Mouse (Mus musculus): ENCODE data around the gene Ankle1. TPM values are rescaled to one million over a fixed set of nuclear protein-coding genes. Genes with fewer than 3 reads are reported as not detected.

Gene Ankle1
- not detected for polyA plus RNA-seq (2014; fragmentation: Illumina TruSeq; extraction: RNeasy Lipid Tissue Mini Kit (QIAGEN cat#74804); ENCODE audit: insufficient read depth, low read depth, low replicate concordance)

GRCm38 (mm10) chr8:71405401-71406098 lies at the start of gene Ankle1:
Gene Ankle1, plus strand, starts transcription at chr8:71406010.

GRCm38 (mm10) chr8:71366771-71367528 lies 38.9 kb upstream of the Ankle1 start, which contains the start of gene Use1:
Gene Use1, plus strand, starts transcription at chr8:71366848.

DNA sequence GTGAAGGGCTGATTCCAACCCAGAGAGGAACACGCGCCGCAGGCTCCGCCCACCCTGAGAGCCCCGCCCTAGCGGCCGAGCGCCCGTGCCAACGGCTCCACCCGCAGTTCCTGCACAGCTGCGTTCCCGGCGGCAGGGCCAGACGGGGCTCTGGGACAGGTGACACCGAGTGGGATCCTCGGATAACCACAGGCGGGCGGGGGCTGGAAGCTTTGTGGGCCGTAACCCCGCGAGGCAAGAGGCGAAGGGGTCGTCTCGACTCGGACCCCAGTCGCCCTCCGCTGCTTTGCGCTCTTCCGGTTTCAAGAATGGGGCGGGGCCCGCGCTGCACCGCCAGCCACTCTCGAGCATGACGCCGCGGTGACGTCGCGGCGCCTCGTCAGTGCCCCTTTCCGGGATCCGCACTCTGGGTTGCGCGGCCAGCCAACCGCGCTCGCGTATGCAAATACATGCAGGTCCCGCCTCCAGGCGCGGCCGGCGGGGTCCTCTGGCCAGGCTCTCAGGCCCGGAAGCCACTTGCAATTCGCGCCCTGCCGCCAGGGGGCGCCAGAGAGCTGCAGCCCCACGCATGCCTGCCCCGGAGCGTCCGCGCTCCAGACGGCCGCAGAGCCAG lies 34.5 kb upstream of the Ankle1 start, which contains the start of gene Ocel1:
Gene Ocel1 (plus strand): TSS at position 63 of the 613 bp plus-strand sequence.

GRCm38 (mm10) chr8:71381421-71381970 lies 24.3 kb upstream of the Ankle1 start, which contains the start of gene Nr2f6:
Gene Nr2f6, minus strand, starts transcription at chr8:71381960.

DNA sequence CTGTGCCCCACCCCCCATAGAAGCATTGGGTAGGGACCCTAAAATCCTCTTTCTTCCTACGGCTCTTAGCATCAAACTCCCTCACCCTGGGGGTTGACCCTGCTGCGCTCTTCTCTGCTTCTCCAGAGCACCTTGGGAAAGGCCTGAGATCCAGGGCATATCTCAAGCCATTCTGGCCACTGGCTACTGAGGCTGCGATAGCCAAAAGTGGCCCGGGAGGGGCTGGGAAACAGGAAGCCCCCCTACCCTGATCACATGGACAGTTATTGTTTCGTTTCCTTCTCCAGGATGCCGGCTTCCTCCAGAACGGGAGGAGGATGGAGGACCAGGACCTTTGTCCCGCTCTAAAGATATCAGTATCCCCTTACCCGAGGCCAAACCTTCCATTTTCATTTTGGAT lies 10.2 kb upstream of the Ankle1 start, which contains the start of gene Ushbp1:
Gene Ushbp1 (minus strand): TSS at position 174 of the 400 bp plus-strand sequence.

GRCm38 (mm10) chr8:71396639-71397305 lies 9.0 kb upstream of the Ankle1 start, which contains the start of gene Babam1:
Gene Babam1, plus strand, starts transcription at chr8:71396861.

Other genes starting within 250 kb of the Ankle1 start
- gene Myo9b, start 133.3 kb upstream of the Ankle1 start, polyA plus RNA-seq (2014; fragmentation: Illumina TruSeq; extraction: RNeasy Lipid Tissue Mini Kit (QIAGEN cat#74804); ENCODE audit: insufficient read depth, low read depth, low replicate concordance) = 19.5 TPM
- 14.8 TPM for gene Haus8, start 133.1 kb upstream of the Ankle1 start, polyA plus RNA-seq (2014; fragmentation: Illumina TruSeq; extraction: RNeasy Lipid Tissue Mini Kit (QIAGEN cat#74804); ENCODE audit: insufficient read depth, low read depth, low replicate concordance)
- 199 TPM for gene Use1, start 39.2 kb upstream of the Ankle1 start, polyA plus RNA-seq (2014; fragmentation: Illumina TruSeq; extraction: RNeasy Lipid Tissue Mini Kit (QIAGEN cat#74804); ENCODE audit: insufficient read depth, low read depth, low replicate concordance)
- 8.3 TPM for gene Ocel1, start 34.7 kb upstream of the Ankle1 start, polyA plus RNA-seq (2014; fragmentation: Illumina TruSeq; extraction: RNeasy Lipid Tissue Mini Kit (QIAGEN cat#74804); ENCODE audit: insufficient read depth, low read depth, low replicate concordance)
- gene Nr2f6, start 24.1 kb upstream of the Ankle1 start, polyA plus RNA-seq (2014; fragmentation: Illumina TruSeq; extraction: RNeasy Lipid Tissue Mini Kit (QIAGEN cat#74804); ENCODE audit: insufficient read depth, low read depth, low replicate concordance) = 33.0 TPM
- gene Ushbp1, start 10.2 kb upstream of the Ankle1 start, polyA plus RNA-seq (2014; fragmentation: Illumina TruSeq; extraction: RNeasy Lipid Tissue Mini Kit (QIAGEN cat#74804); ENCODE audit: insufficient read depth, low read depth, low replicate concordance) = 49.5 TPM
- gene Babam1, start 9.1 kb upstream of the Ankle1 start, polyA plus RNA-seq (2014; fragmentation: Illumina TruSeq; extraction: RNeasy Lipid Tissue Mini Kit (QIAGEN cat#74804); ENCODE audit: insufficient read depth, low read depth, low replicate concordance) = 65.2 TPM
- 16.1 TPM for gene Abhd8, start 57.6 kb downstream of the Ankle1 start, polyA plus RNA-seq (2014; fragmentation: Illumina TruSeq; extraction: RNeasy Lipid Tissue Mini Kit (QIAGEN cat#74804); ENCODE audit: insufficient read depth, low read depth, low replicate concordance)
- 65.5 TPM for gene Mrpl34, start 58.9 kb downstream of the Ankle1 start, polyA plus RNA-seq (2014; fragmentation: Illumina TruSeq; extraction: RNeasy Lipid Tissue Mini Kit (QIAGEN cat#74804); ENCODE audit: insufficient read depth, low read depth, low replicate concordance)
- gene Dda1, start 63.2 kb downstream of the Ankle1 start, polyA plus RNA-seq (2014; fragmentation: Illumina TruSeq; extraction: RNeasy Lipid Tissue Mini Kit (QIAGEN cat#74804); ENCODE audit: insufficient read depth, low read depth, low replicate concordance) = 33.9 TPM
- 4.6 TPM for gene Ano8, start 80.0 kb downstream of the Ankle1 start, polyA plus RNA-seq (2014; fragmentation: Illumina TruSeq; extraction: RNeasy Lipid Tissue Mini Kit (QIAGEN cat#74804); ENCODE audit: insufficient read depth, low read depth, low replicate concordance)
- gene Gtpbp3, start 82.1 kb downstream of the Ankle1 start, polyA plus RNA-seq (2014; fragmentation: Illumina TruSeq; extraction: RNeasy Lipid Tissue Mini Kit (QIAGEN cat#74804); ENCODE audit: insufficient read depth, low read depth, low replicate concordance) = 10.1 TPM
- gene Plvap, start 105.7 kb downstream of the Ankle1 start, polyA plus RNA-seq (2014; fragmentation: Illumina TruSeq; extraction: RNeasy Lipid Tissue Mini Kit (QIAGEN cat#74804); ENCODE audit: insufficient read depth, low read depth, low replicate concordance) = 350 TPM
- not detected for gene Ccdc194, start 119.7 kb downstream of the Ankle1 start, polyA plus RNA-seq (2014; fragmentation: Illumina TruSeq; extraction: RNeasy Lipid Tissue Mini Kit (QIAGEN cat#74804); ENCODE audit: insufficient read depth, low read depth, low replicate concordance)
- gene Bst2, start 131.4 kb downstream of the Ankle1 start, polyA plus RNA-seq (2014; fragmentation: Illumina TruSeq; extraction: RNeasy Lipid Tissue Mini Kit (QIAGEN cat#74804); ENCODE audit: insufficient read depth, low read depth, low replicate concordance) = 272 TPM
- 65.4 TPM for gene Mvb12a, start 136.9 kb downstream of the Ankle1 start, polyA plus RNA-seq (2014; fragmentation: Illumina TruSeq; extraction: RNeasy Lipid Tissue Mini Kit (QIAGEN cat#74804); ENCODE audit: insufficient read depth, low read depth, low replicate concordance)
- gene Tmem221, start 152.9 kb downstream of the Ankle1 start, polyA plus RNA-seq (2014; fragmentation: Illumina TruSeq; extraction: RNeasy Lipid Tissue Mini Kit (QIAGEN cat#74804); ENCODE audit: insufficient read depth, low read depth, low replicate concordance) = 12.2 TPM
- gene Nxnl1, start 160.6 kb downstream of the Ankle1 start, polyA plus RNA-seq (2014; fragmentation: Illumina TruSeq; extraction: RNeasy Lipid Tissue Mini Kit (QIAGEN cat#74804); ENCODE audit: insufficient read depth, low read depth, low replicate concordance) = not detected
- gene Slc27a1, start 162.9 kb downstream of the Ankle1 start, polyA plus RNA-seq (2014; fragmentation: Illumina TruSeq; extraction: RNeasy Lipid Tissue Mini Kit (QIAGEN cat#74804); ENCODE audit: insufficient read depth, low read depth, low replicate concordance) = 21.0 TPM
- gene Pgls, start 186.2 kb downstream of the Ankle1 start, polyA plus RNA-seq (2014; fragmentation: Illumina TruSeq; extraction: RNeasy Lipid Tissue Mini Kit (QIAGEN cat#74804); ENCODE audit: insufficient read depth, low read depth, low replicate concordance) = 79.5 TPM
- 3.3 TPM for gene Fam129c, start 191.6 kb downstream of the Ankle1 start, polyA plus RNA-seq (2014; fragmentation: Illumina TruSeq; extraction: RNeasy Lipid Tissue Mini Kit (QIAGEN cat#74804); ENCODE audit: insufficient read depth, low read depth, low replicate concordance)
- 51.7 TPM for gene Colgalt1, start 205.0 kb downstream of the Ankle1 start, polyA plus RNA-seq (2014; fragmentation: Illumina TruSeq; extraction: RNeasy Lipid Tissue Mini Kit (QIAGEN cat#74804); ENCODE audit: insufficient read depth, low read depth, low replicate concordance)

All from lung, adult 10 weeks (tissue).